Mouse (Mus musculus) CH12.LX (cell line): ENCODE results near the gene Dnase1l3.

Experiments used
- E2F4 ChIP-seq: IDR thresholded peaks from 2 replicates; pipeline ENCODE4 v1.6.1; 2011; ENCODE audit warnings: low read depth, low read length, improper control_type of control experiment; ENCODE audit not compliant: insufficient replicate concordance
- IRF4 ChIP-seq: IDR thresholded peaks from 2 replicates; pipeline ENCODE4 v1.6.1; 2014; ENCODE audit warnings: low read depth, mild to moderate bottlenecking, inconsistent platforms, low read length, improper control_type of control experiment
- KAT2A ChIP-seq: IDR thresholded peaks from 2 replicates; pipeline ENCODE4 v1.6.1; 2012; ENCODE audit warnings: low read length, improper control_type of control experiment, inconsistent platforms; ENCODE audit not compliant: insufficient replicate concordance

GRCm38 (mm10) chr14:8000247-8000646 lies 5.9 kb upstream of the Dnase1l3 start:
- TF ChIP-seq IRF4, result no peak
- TF ChIP-seq KAT2A, result no peak
- TF ChIP-seq E2F4, result no peak
